Mouse (Mus musculus) skeletal muscle tissue, adult 2 months (tissue): ENCODE results near the gene Olfr427.
A peak's percentile ranks its signal among the peaks of the same experiment; 100 is the strongest.
"Not testable (repeated sequence)": the region's sequence is repeated elsewhere in the genome, so short reads cannot be mapped to it uniquely, and the experiment has no call there.

Experiments
- DNase-seq: peaks from one replicate; pipeline ENCODE4 v3.0.0-alpha.2; 2012; ENCODE audit warnings: low read depth, low spot score

Olfr427 gene

GRCm38 (mm10) chr1:174096591-174096990 is at the start of gene Olfr427:
TSS of gene Olfr427 (plus strand) at chr1:174096891.
- no peak for DNase-seq

GRCm38 (mm10) chr1:174048227-174048626 is 48.5 kb upstream of the Olfr427 start:
- not testable (repeated sequence) for DNase-seq

GRCm38 (mm10) chr1:174048893-174049292 is 47.8 kb upstream of the Olfr427 start, which contains the start of gene Olfr432:
TSS of gene Olfr432 (plus strand) at chr1:174049205.
- peak; percentile 50 for DNase-seq

GRCm38 (mm10) chr1:174049357-174049756 is 47.3 kb upstream of the Olfr427 start:
- DNase-seq: not testable (repeated sequence)

GRCm38 (mm10) chr1:174050532-174050931 is 46.2 kb upstream of the Olfr427 start:
- no peak for DNase-seq

- peak; percentile 63 for DNase-seq
Measured at GRCm38 (mm10) chr1:174051515-174051914, 45.2 kb upstream of the Olfr427 start.

GRCm38 (mm10) chr1:174051931-174052536 is 44.7 kb upstream of the Olfr427 start:
- DNase-seq: no peak

GRCm38 (mm10) chr1:174052981-174053380 is 43.7 kb upstream of the Olfr427 start:
- DNase-seq: peak; percentile 62

- no peak for DNase-seq
Measured at GRCm38 (mm10) chr1:174055248-174055647, 41.4 kb upstream of the Olfr427 start.

GRCm38 (mm10) chr1:174066305-174066704 is 30.4 kb upstream of the Olfr427 start, which contains the start of gene Olfr430:
TSS of gene Olfr430 (plus strand) at chr1:174066605.
- DNase-seq: no peak

- DNase-seq: no peak
Measured at GRCm38 (mm10) chr1:174084031-174084430, 12.7 kb upstream of the Olfr427 start, which contains the start of gene Olfr429. TSS of gene Olfr429 (plus strand) at chr1:174084331.

GRCm38 (mm10) chr1:174103735-174104134 is 7.0 kb downstream of the Olfr427 start:
- peak; percentile 3 for DNase-seq

- DNase-seq: no peak
Measured at GRCm38 (mm10) chr1:174121062-174121461, 24.4 kb downstream of the Olfr427 start, which contains the start of gene Olfr231. TSS of gene Olfr231 (minus strand) at chr1:174121162.

GRCm38 (mm10) chr1:174131217-174131616 is 34.5 kb downstream of the Olfr427 start, which contains the start of gene Olfr424:
TSS of gene Olfr424 (plus strand) at chr1:174131517.
- no peak for DNase-seq

GRCm38 (mm10) chr1:174131999-174132398 is 35.3 kb downstream of the Olfr427 start:
- no peak for DNase-seq

- no peak for DNase-seq
Measured at GRCm38 (mm10) chr1:174141384-174141783, 44.7 kb downstream of the Olfr427 start.

GRCm38 (mm10) chr1:174146696-174147095 is 50.0 kb downstream of the Olfr427 start:
- DNase-seq: no peak

GRCm38 (mm10) chr1:174149289-174149688 is 52.6 kb downstream of the Olfr427 start:
- no peak for DNase-seq
